Mouse (Mus musculus) limb, embryonic 15.5 days (tissue): ENCODE measurements around the gene Krtap29-1. TPM values are rescaled to one million over a fixed set of nuclear protein-coding genes. Genes with fewer than 3 reads are reported as not detected.

Experiments used
- ATAC-seq: fragments of 200-750 bp; cut with Nextera tagmentation; 2 replicates; pipeline ENCODE4 v1.8.0; 2017; ENCODE audit warnings: low read depth, moderate TSS enrichment; ENCODE audit not compliant: insufficient number of reproducible peaks, low FRiP score, low TSS enrichment
- H3K27ac ChIP-seq: fragments of 300-500 bp; sonication (generic); 2 replicates; pipeline ENCODE4 v1.5.1; 2015; ENCODE audit warnings: moderate library complexity, mild to moderate bottlenecking, inconsistent platforms
- H3K27me3 ChIP-seq: fragments of 300-500 bp; sonication (generic); 2 replicates; pipeline ENCODE4 v1.6.1; 2015; ENCODE audit warnings: inconsistent platforms
- H3K36me3 ChIP-seq: fragments of 300-500 bp; sonication (generic); 2 replicates; pipeline ENCODE4 v1.6.1; 2015; ENCODE audit warnings: inconsistent platforms
- H3K4me1 ChIP-seq: fragments of 300-500 bp; sonication (generic); 2 replicates; pipeline ENCODE4 v1.6.1; 2015; ENCODE audit warnings: inconsistent platforms
- H3K4me2 ChIP-seq: fragments of 300-500 bp; sonication (generic); 2 replicates; pipeline ENCODE4 v1.6.1; 2015; ENCODE audit warnings: mild to moderate bottlenecking, inconsistent platforms
- H3K4me3 ChIP-seq: fragments of 300-500 bp; sonication (generic); 2 replicates; pipeline ENCODE4 v1.5.1; 2015; ENCODE audit warnings: mild to moderate bottlenecking, inconsistent platforms
- H3K9ac ChIP-seq: fragments of 300-500 bp; sonication (generic); 2 replicates; pipeline ENCODE4 v1.6.1; 2015; ENCODE audit warnings: inconsistent platforms
- H3K9me3 ChIP-seq: fragments of 300-500 bp; sonication (generic); 2 replicates; pipeline ENCODE4 v1.6.1; 2016; ENCODE audit warnings: inconsistent platforms
- WGBS: fragments of 180-500 bp; shearing (Covaris S2); methylation state at CpG from one replicate; pipeline ENCODE4 v1.1.7; 2015; 5-methylcytosine and 5-hydroxymethylcytosine counted together
- polyA plus RNA-seq: library from polyadenylated mRNA; unstranded; fragments of >200 nt; fragmentation: Nextera tagmentation; extraction: Ambion mirVana; gene quantifications from 2 replicates; pipeline ENCODE4 v1.2.1, GENCODE M21; 2015

Gene Krtap29-1
- polyA plus RNA-seq, 1 experiment from 2014 or later: not detected

GRCm38 (mm10) chr11:99937751-99938264 is 41.0 kb downstream of the Krtap29-1 start:
- Histone ChIP-seq H3K4me2 (no peak overlapping the region), H3K4me1 (no peaks in the 10 kb centered on the region), H3K4me3 (no peak overlapping the region), H3K36me3 (no peaks in the 10 kb centered on the region), H3K27me3 (no peaks in the 10 kb centered on the region), H3K9me3 (no peaks in the 10 kb centered on the region), H3K27ac (no peak overlapping the region), H3K9ac (no peak overlapping the region)
- ATAC-seq: no peak
- WGBS: 85% methylated on average over 9 of the region's 9 CpGs

- no peak within 1 kb of the TSS for H3K4me2 ChIP-seq
- no peaks in the 10 kb centered on the region for H3K36me3 ChIP-seq
- no peaks in the 10 kb centered on the region for H3K4me1 ChIP-seq
- no peak within 1 kb of the TSS for H3K27ac ChIP-seq
- H3K4me3 ChIP-seq: no peak within 1 kb of the TSS
- ATAC-seq: no peak
- 88% methylated on average over 1 of the region's 1 CpGs for WGBS
- no peak within 1 kb of the TSS for H3K9ac ChIP-seq
- H3K9me3 ChIP-seq: no peaks in the 10 kb centered on the region
- H3K27me3 ChIP-seq: no peaks in the 10 kb centered on the region
These were observed 42.9 kb downstream of the Krtap29-1 start, which contains the start of gene Krtap31-2 for GRCm38 (mm10) chr11:99935991-99936390. Gene Krtap31-2, plus strand, starts transcription at chr11:99936291.

Other genes starting within 250 kb of the Krtap29-1 start
- gene Gm14180, start 244.8 kb downstream of the Krtap29-1 start, polyA plus RNA-seq: not detected in 2 replicates
- gene Gm11595, start 206.1 kb downstream of the Krtap29-1 start, polyA plus RNA-seq: not detected in 2 replicates
- not detected in 2 replicates for gene Krtap4-8, start 198.3 kb downstream of the Krtap29-1 start, polyA plus RNA-seq
- gene Krtap4-9, start 193.9 kb downstream of the Krtap29-1 start, polyA plus RNA-seq: not detected in 2 replicates
- gene Gm11596, start 185.6 kb downstream of the Krtap29-1 start, polyA plus RNA-seq: not detected in 2 replicates
- gene Gm11569, start 180.1 kb downstream of the Krtap29-1 start, polyA plus RNA-seq: not detected in 2 replicates
- gene Gm11554, start 174.6 kb downstream of the Krtap29-1 start, polyA plus RNA-seq: not detected in 2 replicates
- not detected in 2 replicates for gene Krtap4-13, start 169.2 kb downstream of the Krtap29-1 start, polyA plus RNA-seq
- not detected in 2 replicates for gene Gm11564, start 163.4 kb downstream of the Krtap29-1 start, polyA plus RNA-seq
- not detected in 2 replicates for gene 2300003K06Rik, start 141.0 kb downstream of the Krtap29-1 start, polyA plus RNA-seq
- gene Krtap4-16, start 127.4 kb downstream of the Krtap29-1 start, polyA plus RNA-seq: not detected in 2 replicates
- not detected in 2 replicates for gene Gm11568, start 121.1 kb downstream of the Krtap29-1 start, polyA plus RNA-seq
- not detected in 2 replicates for gene Gm11559, start 114.6 kb downstream of the Krtap29-1 start, polyA plus RNA-seq
- gene Krtap9-1, start 105.7 kb downstream of the Krtap29-1 start, polyA plus RNA-seq: not detected in 2 replicates
- gene Gm11567, start 99.9 kb downstream of the Krtap29-1 start, polyA plus RNA-seq: not detected in 2 replicates
- not detected in 2 replicates for gene Krtap31-1, start 71.1 kb downstream of the Krtap29-1 start, polyA plus RNA-seq
- not detected in 2 replicates for gene Gm11565, start 64.3 kb downstream of the Krtap29-1 start, polyA plus RNA-seq
- not detected in 2 replicates for gene Krtap31-2, start 42.8 kb downstream of the Krtap29-1 start, polyA plus RNA-seq
- gene Krtap9-5, start 30.6 kb downstream of the Krtap29-1 start, polyA plus RNA-seq: not detected in 2 replicates
- 0.09 TPM in 1 of 2 replicates, not detected in the other for gene Krtap16-1, start 7.5 kb upstream of the Krtap29-1 start, polyA plus RNA-seq
- 0.47 and 0.48 TPM in 2 replicates for gene Krtap17-1, start 14.9 kb upstream of the Krtap29-1 start, polyA plus RNA-seq
- 0.18 and 0.58 TPM in 2 replicates for gene Krt33a, start 37.2 kb upstream of the Krtap29-1 start, polyA plus RNA-seq
- 1.1 and 1.7 TPM in 2 replicates for gene Krt33b, start 50.8 kb upstream of the Krtap29-1 start, polyA plus RNA-seq
- gene Krt34, start 62.5 kb upstream of the Krtap29-1 start, polyA plus RNA-seq: 1.1 and 2.6 TPM in 2 replicates
- gene Krt31, start 71.5 kb upstream of the Krtap29-1 start, polyA plus RNA-seq: 2.5 and 5.4 TPM in 2 replicates
- 2.0 and 2.4 TPM in 2 replicates for gene Krt32, start 109.2 kb upstream of the Krtap29-1 start, polyA plus RNA-seq
- 23.6 and 26.4 TPM in 2 replicates for gene Krt35, start 117.2 kb upstream of the Krtap29-1 start, polyA plus RNA-seq
- 55.9 and 83.7 TPM in 2 replicates for gene Krt36, start 126.6 kb upstream of the Krtap29-1 start, polyA plus RNA-seq
- gene Krt13, start 142.5 kb upstream of the Krtap29-1 start, polyA plus RNA-seq: 50.3 and 60.2 TPM in 2 replicates
- gene Krt15, start 156.9 kb upstream of the Krtap29-1 start, polyA plus RNA-seq: 1,213 and 1,252 TPM in 2 replicates
- 417 and 437 TPM in 2 replicates for gene Krt19, start 169.6 kb upstream of the Krtap29-1 start, polyA plus RNA-seq
- 0.13 and 0.24 TPM in 2 replicates for gene Krt9, start 214.2 kb upstream of the Krtap29-1 start, polyA plus RNA-seq
- 1,243 and 1,298 TPM in 2 replicates for gene Krt14, start 228.5 kb upstream of the Krtap29-1 start, polyA plus RNA-seq